Mouse (Mus musculus): ENCODE measurements around the gene Tmem229b. TPM values are rescaled to one million over a fixed set of nuclear protein-coding genes. Genes with fewer than 3 reads are reported as not detected.
A peak's percentile ranks its signal among the peaks of the same experiment; 100 is the strongest.

Gene Tmem229b
- total RNA-seq, 1 experiment from 2014 or later = 74.7 TPM

GRCm38 (mm10) chr12:79010569-79010968, 3.1 kb upstream of the Tmem229b start:
- no peak for ATAC-seq (replicated peaks; ENCODE audit: low read depth, poor library complexity, severe bottlenecking)

GRCm38 (mm10) chr12:79006478-79007125, 825 bp downstream of the Tmem229b start:
- ATAC-seq (replicated peaks; ENCODE audit: low read depth, poor library complexity, severe bottlenecking) = peak; percentile 57

- ATAC-seq (replicated peaks; ENCODE audit: low read depth, poor library complexity, severe bottlenecking) = no peak
Observed at GRCm38 (mm10) chr12:79006076-79006475, 1.4 kb downstream of the Tmem229b start.

GRCm38 (mm10) chr12:79005456-79005855, 2.0 kb downstream of the Tmem229b start:
- no peak for ATAC-seq (replicated peaks; ENCODE audit: low read depth, poor library complexity, severe bottlenecking)

GRCm38 (mm10) chr12:79002978-79003377, 4.4 kb downstream of the Tmem229b start:
- no peak for ATAC-seq (replicated peaks; ENCODE audit: low read depth, poor library complexity, severe bottlenecking)

- ATAC-seq (replicated peaks; ENCODE audit: low read depth, poor library complexity, severe bottlenecking) = peak; percentile 77
Observed at GRCm38 (mm10) chr12:79002406-79002805, 5.0 kb downstream of the Tmem229b start.

- ATAC-seq (replicated peaks; ENCODE audit: low read depth, poor library complexity, severe bottlenecking) = no peak
Observed at GRCm38 (mm10) chr12:78996711-78997110, 10.7 kb downstream of the Tmem229b start.

GRCm38 (mm10) chr12:78996271-78996670, 11.2 kb downstream of the Tmem229b start:
- ATAC-seq (replicated peaks; ENCODE audit: low read depth, poor library complexity, severe bottlenecking) = no peak

- ATAC-seq (replicated peaks; ENCODE audit: low read depth, poor library complexity, severe bottlenecking) = no peak
Observed at GRCm38 (mm10) chr12:78987581-78988081, 19.8 kb downstream of the Tmem229b start.

GRCm38 (mm10) chr12:78984035-78984432, 23.4 kb downstream of the Tmem229b start:
- no peak for ATAC-seq (replicated peaks; ENCODE audit: low read depth, poor library complexity, severe bottlenecking)

- ATAC-seq (replicated peaks; ENCODE audit: low read depth, poor library complexity, severe bottlenecking) = no peak
Observed at GRCm38 (mm10) chr12:78983296-78984034, 24.0 kb downstream of the Tmem229b start.

GRCm38 (mm10) chr12:78981938-78982825, 25.2 kb downstream of the Tmem229b start:
- ATAC-seq (replicated peaks; ENCODE audit: low read depth, poor library complexity, severe bottlenecking) = no peak

- no peak for ATAC-seq (replicated peaks; ENCODE audit: low read depth, poor library complexity, severe bottlenecking)
Observed at GRCm38 (mm10) chr12:78981131-78981530, 26.3 kb downstream of the Tmem229b start.

- ATAC-seq (replicated peaks; ENCODE audit: low read depth, poor library complexity, severe bottlenecking) = peak; percentile 94
Observed at GRCm38 (mm10) chr12:78980683-78981091, 26.7 kb downstream of the Tmem229b start.

- no peak for ATAC-seq (replicated peaks; ENCODE audit: low read depth, poor library complexity, severe bottlenecking)
Observed at GRCm38 (mm10) chr12:78977552-78977951, 29.9 kb downstream of the Tmem229b start.

GRCm38 (mm10) chr12:78977078-78977477, 30.3 kb downstream of the Tmem229b start:
- no peak for ATAC-seq (replicated peaks; ENCODE audit: low read depth, poor library complexity, severe bottlenecking)

GRCm38 (mm10) chr12:78975836-78976235, 31.6 kb downstream of the Tmem229b start:
- ATAC-seq (replicated peaks; ENCODE audit: low read depth, poor library complexity, severe bottlenecking) = no peak

GRCm38 (mm10) chr12:78974767-78975166, 32.7 kb downstream of the Tmem229b start:
- no peak for ATAC-seq (replicated peaks; ENCODE audit: low read depth, poor library complexity, severe bottlenecking)

- no peak for ATAC-seq (replicated peaks; ENCODE audit: low read depth, poor library complexity, severe bottlenecking)
Observed at GRCm38 (mm10) chr12:78973779-78974178, 33.6 kb downstream of the Tmem229b start.

- no peak for ATAC-seq (replicated peaks; ENCODE audit: low read depth, poor library complexity, severe bottlenecking)
Observed at GRCm38 (mm10) chr12:78971649-78972048, 35.8 kb downstream of the Tmem229b start.
